Mouse (Mus musculus) left cerebral cortex, postnatal 10 days (tissue): ENCODE measurements around the gene Slc25a43. TPM values are rescaled to one million over a fixed set of nuclear protein-coding genes. Genes with fewer than 3 reads are reported as not detected.

Source experiments
- DNase-seq, 2 experiments: peaks; one replicate each; pipeline ENCODE4 v3.0.0; 2021 to 2022; ENCODE audit warnings: low spot score in 2 of 2, mixed read lengths in 1 of 2; ENCODE audit errors: extremely low spot score in 1 of 2
- intact Hi-C: fragments of 180-260 bp; cut with DNase I; formaldehyde crosslinking; loops from one replicate; pipeline ENCODE4 v1.15.1; 2025
- total RNA-seq, 2 experiments: library from RNA; stranded (reverse); gene quantifications; 2 replicates each; pipeline ENCODE4 v1.2.3; 2021

Gene Slc25a43
- total RNA-seq = not detected

- DNase-seq = peak in 1 of 2 experiments; percentile 25
- intact Hi-C loops = loop anchor here (10.0 kb wide), 1 partner anchor 99 kb away; the partner anchor contains the start of gene Akap17b
Measured at GRCm38 (mm10) chrX:36743503-36744101, at the start of gene Slc25a43. Gene Slc25a43 (plus strand): TSS chrX:36743659.

GRCm38 (mm10) chrX:36740124-36740951 is 3.1 kb upstream of the Slc25a43 start:
- intact Hi-C loops = loop anchor here (10.0 kb wide), 1 partner anchor 96 kb away; the partner anchor contains the start of gene Akap17b
- DNase-seq = no peak

- intact Hi-C loops = loop anchor here (10.0 kb wide), 1 partner anchor 96 kb away; the partner anchor contains the start of gene Akap17b
- no peak for DNase-seq
Measured at GRCm38 (mm10) chrX:36741278-36741677, 2.2 kb upstream of the Slc25a43 start.

GRCm38 (mm10) chrX:36742744-36743143 is 715 bp upstream of the Slc25a43 start:
- intact Hi-C loops = loop anchor here (10.0 kb wide), 1 partner anchor 98 kb away; the partner anchor contains the start of gene Akap17b
- no peak for DNase-seq

GRCm38 (mm10) chrX:36744735-36745134 is 1.3 kb downstream of the Slc25a43 start:
- intact Hi-C loops = loop anchor here (10.0 kb wide), 1 partner anchor 100 kb away; the partner anchor contains the start of gene Akap17b

GRCm38 (mm10) chrX:36745333-36745732 is 1.9 kb downstream of the Slc25a43 start:
- no peak for DNase-seq
- intact Hi-C loops = loop anchor here (10.0 kb wide), 1 partner anchor 101 kb away; the partner anchor contains the start of gene Akap17b

More at GRCm38 (mm10) chrX:36744735-36745134, 1.3 kb downstream of the Slc25a43 start:
- peak in 1 of 2 experiments; percentile 62 for DNase-seq

GRCm38 (mm10) chrX:36746789-36747188 is 3.3 kb downstream of the Slc25a43 start:
- no peak for DNase-seq
- intact Hi-C loops = loop anchor here (10.0 kb wide), 1 partner anchor 102 kb away; the partner anchor contains the start of gene Akap17b

GRCm38 (mm10) chrX:36748573-36748972 is 5.1 kb downstream of the Slc25a43 start:
- intact Hi-C loops = loop anchor here (10.0 kb wide), 1 partner anchor 104 kb away; the partner anchor contains the start of gene Akap17b
- DNase-seq = no peak

GRCm38 (mm10) chrX:36749281-36749785 is 5.9 kb downstream of the Slc25a43 start:
- DNase-seq = no peak
- intact Hi-C loops = loop anchor here (10.0 kb wide), 1 partner anchor 105 kb away; the partner anchor contains the start of gene Akap17b

GRCm38 (mm10) chrX:36750591-36750990 is 7.1 kb downstream of the Slc25a43 start:
- DNase-seq = no peak
- intact Hi-C loops = no loop called here

GRCm38 (mm10) chrX:36752586-36752985 is 9.1 kb downstream of the Slc25a43 start:
- intact Hi-C loops = no loop called here
- no peak for DNase-seq

- intact Hi-C loops = no loop called here
- DNase-seq = no peak
Measured at GRCm38 (mm10) chrX:36757796-36758472, 14.5 kb downstream of the Slc25a43 start.

- DNase-seq = no peak
- intact Hi-C loops = no loop called here
Measured at GRCm38 (mm10) chrX:36758566-36758965, 15.1 kb downstream of the Slc25a43 start.

GRCm38 (mm10) chrX:36760946-36761635 is 17.6 kb downstream of the Slc25a43 start:
- peak; percentile 26 to 44 for DNase-seq
- intact Hi-C loops = loop anchor here (5.0 kb wide), 1 partner anchor 146 kb away; no protein-coding TSS in a partner anchor

- DNase-seq = no peak
- intact Hi-C loops = loop anchor here (5.0 kb wide), 1 partner anchor 145 kb away; no protein-coding TSS in a partner anchor
Measured at GRCm38 (mm10) chrX:36762289-36762688, 18.8 kb downstream of the Slc25a43 start.

GRCm38 (mm10) chrX:36762894-36763293 is 19.4 kb downstream of the Slc25a43 start:
- intact Hi-C loops = loop anchor here (5.0 kb wide), 1 partner anchor 144 kb away; no protein-coding TSS in a partner anchor
- no peak for DNase-seq

GRCm38 (mm10) chrX:36763298-36763933 is 20.0 kb downstream of the Slc25a43 start:
- no peak for DNase-seq
- intact Hi-C loops = loop anchor here (5.0 kb wide), 1 partner anchor 144 kb away; no protein-coding TSS in a partner anchor
